Mouse (Mus musculus): ENCODE data around the gene Ksr2. TPM values are rescaled to one million over a fixed set of nuclear protein-coding genes. Genes with fewer than 3 reads are reported as not detected.
A peak's percentile ranks its signal among the peaks of the same experiment; 100 is the strongest.
"Not testable (repeated sequence)": the region's sequence is repeated elsewhere in the genome, so short reads cannot be mapped to it uniquely, and the experiment has no call there.

Ksr2 gene
- total and polyA plus RNA-seq, 2 experiments from 2014 or later, result 6.3 to 12.6 TPM

GRCm38 (mm10) chr5:117620292-117620691 lies 206.5 kb downstream of the Ksr2 start:
- Histone ChIP-seq H3K27me3 (ENCODE audit: insufficient read depth, low read length) (no peaks in the 10 kb centered on the region), H3K9me3 (ENCODE audit: low read length) (no peaks in the 10 kb centered on the region), H3K27ac (no peak overlapping the region), H3K9ac (replicated peaks; ENCODE audit: low read length) (no peak overlapping the region), H3K4me3 (ENCODE audit: low read length) (no peak overlapping the region), H3K36me3 (ENCODE audit: insufficient read depth, low read length) (no peaks in the 10 kb centered on the region), H3K4me1 (ENCODE audit: insufficient read depth, low read length) (no peaks in the 10 kb centered on the region), H3K4me2 (ENCODE audit: low read depth, low read length) (no peak overlapping the region)
- DNase-seq (ENCODE audit: low spot score) (no peak), ATAC-seq (no peak)
- WGBS, result 94% methylated on average over 4 of the region's 4 CpGs
- no peak for TF ChIP-seq CTCF (IDR thresholded peaks at IDR 0.05; ENCODE audit: low read depth)

- no peaks in the 10 kb centered on the region for H3K9me3 ChIP-seq (ENCODE audit: low read length)
- no peak overlapping the region for H3K4me2 ChIP-seq (ENCODE audit: low read depth, low read length)
- no peaks in the 10 kb centered on the region for H3K27me3 ChIP-seq (ENCODE audit: insufficient read depth, low read length)
- ATAC-seq (peak; percentile 49; the same call in 1 of the 2 replicates), DNase-seq (ENCODE audit: low spot score) (peak; percentile 51)
- H3K9ac ChIP-seq (replicated peaks; ENCODE audit: low read length), result no peak overlapping the region
- H3K4me1 ChIP-seq (ENCODE audit: insufficient read depth, low read length), result no peaks in the 10 kb centered on the region
- 29% methylated on average over 12 of the region's 12 CpGs for WGBS
- no peak overlapping the region for H3K27ac ChIP-seq
- no peak overlapping the region for H3K4me3 ChIP-seq (ENCODE audit: low read length)
- no peaks in the 10 kb centered on the region for H3K36me3 ChIP-seq (ENCODE audit: insufficient read depth, low read length)
- TF ChIP-seq CTCF (IDR thresholded peaks at IDR 0.05; ENCODE audit: low read depth), result no peak
Measured at GRCm38 (mm10) chr5:117622221-117622620, 208.4 kb downstream of the Ksr2 start.

GRCm38 (mm10) chr5:117623206-117623605 lies 209.4 kb downstream of the Ksr2 start:
- not testable (repeated sequence) for H3K27me3 ChIP-seq (ENCODE audit: insufficient read depth, low read length); H3K27ac ChIP-seq; H3K36me3 ChIP-seq (ENCODE audit: insufficient read depth, low read length); H3K9ac ChIP-seq (replicated peaks; ENCODE audit: low read length); H3K4me2 ChIP-seq (ENCODE audit: low read depth, low read length); ATAC-seq; DNase-seq (ENCODE audit: low spot score); H3K4me1 ChIP-seq (ENCODE audit: insufficient read depth, low read length); H3K9me3 ChIP-seq (ENCODE audit: low read length); H3K4me3 ChIP-seq (ENCODE audit: low read length)
- WGBS, result 98% methylated on average over 4 of the region's 4 CpGs

GRCm38 (mm10) chr5:117626907-117627306 lies 213.1 kb downstream of the Ksr2 start:
- Histone ChIP-seq H3K4me1 (ENCODE audit: insufficient read depth, low read length) (no peaks in the 10 kb centered on the region), H3K4me3 (ENCODE audit: low read length) (no peak overlapping the region), H3K4me2 (ENCODE audit: low read depth, low read length) (no peak overlapping the region), H3K9ac (replicated peaks; ENCODE audit: low read length) (no peak overlapping the region), H3K9me3 (ENCODE audit: low read length) (no peaks in the 10 kb centered on the region), H3K27me3 (ENCODE audit: insufficient read depth, low read length) (no peaks in the 10 kb centered on the region), H3K27ac (no peak overlapping the region), H3K36me3 (ENCODE audit: insufficient read depth, low read length) (no peaks in the 10 kb centered on the region)
- 14% methylated on average over 4 of the region's 4 CpGs for WGBS
- no peak for TF ChIP-seq CTCF (IDR thresholded peaks at IDR 0.05; ENCODE audit: low read depth)
- no peak; the same call in 1 of the 2 replicates for ATAC-seq
- no peak for DNase-seq (ENCODE audit: low spot score)

GRCm38 (mm10) chr5:117628351-117628750 lies 214.6 kb downstream of the Ksr2 start:
- Histone ChIP-seq H3K36me3 (ENCODE audit: insufficient read depth, low read length) (no peaks in the 10 kb centered on the region), H3K4me2 (ENCODE audit: low read depth, low read length) (no peak overlapping the region), H3K27ac (no peak overlapping the region), H3K27me3 (ENCODE audit: insufficient read depth, low read length) (no peaks in the 10 kb centered on the region), H3K9me3 (ENCODE audit: low read length) (no peaks in the 10 kb centered on the region), H3K4me3 (ENCODE audit: low read length) (no peak overlapping the region), H3K4me1 (ENCODE audit: insufficient read depth, low read length) (no peaks in the 10 kb centered on the region), H3K9ac (replicated peaks; ENCODE audit: low read length) (no peak overlapping the region)
- no peak for ATAC-seq
- TF ChIP-seq CTCF (IDR thresholded peaks at IDR 0.05; ENCODE audit: low read depth), result peak; percentile 57
- DNase-seq (ENCODE audit: low spot score), result peak; percentile 60
- WGBS, result 50% methylated on average over 7 of the region's 7 CpGs

GRCm38 (mm10) chr5:117629570-117629969 lies 215.8 kb downstream of the Ksr2 start:
- DNase-seq (ENCODE audit: low spot score), result no peak
- no peaks in the 10 kb centered on the region for H3K36me3 ChIP-seq (ENCODE audit: insufficient read depth, low read length)
- H3K27ac ChIP-seq, result no peak overlapping the region
- no peaks in the 10 kb centered on the region for H3K27me3 ChIP-seq (ENCODE audit: insufficient read depth, low read length)
- H3K4me3 ChIP-seq (ENCODE audit: low read length), result no peak overlapping the region
- no peaks in the 10 kb centered on the region for H3K4me1 ChIP-seq (ENCODE audit: insufficient read depth, low read length)
- no peak for TF ChIP-seq CTCF (IDR thresholded peaks at IDR 0.05; ENCODE audit: low read depth)
- WGBS, result 83% methylated on average over 14 of the region's 14 CpGs
- no peak for ATAC-seq
- H3K9me3 ChIP-seq (ENCODE audit: low read length), result no peaks in the 10 kb centered on the region
- no peak overlapping the region for H3K4me2 ChIP-seq (ENCODE audit: low read depth, low read length)
- no peak overlapping the region for H3K9ac ChIP-seq (replicated peaks; ENCODE audit: low read length)

- no peaks in the 10 kb centered on the region for H3K27me3 ChIP-seq (ENCODE audit: insufficient read depth, low read length)
- H3K4me3 ChIP-seq (ENCODE audit: low read length), result no peak overlapping the region
- no peak for ATAC-seq
- no peak overlapping the region for H3K9ac ChIP-seq (replicated peaks; ENCODE audit: low read length)
- no peaks in the 10 kb centered on the region for H3K4me1 ChIP-seq (ENCODE audit: insufficient read depth, low read length)
- H3K27ac ChIP-seq, result no peak overlapping the region
- no peak for TF ChIP-seq CTCF (IDR thresholded peaks at IDR 0.05; ENCODE audit: low read depth)
- no peak overlapping the region for H3K4me2 ChIP-seq (ENCODE audit: low read depth, low read length)
- 79% methylated on average over 2 of the region's 2 CpGs for WGBS
- no peak for DNase-seq (ENCODE audit: low spot score)
- H3K36me3 ChIP-seq (ENCODE audit: insufficient read depth, low read length), result no peaks in the 10 kb centered on the region
- no peaks in the 10 kb centered on the region for H3K9me3 ChIP-seq (ENCODE audit: low read length)
Measured at GRCm38 (mm10) chr5:117635211-117635610, 221.4 kb downstream of the Ksr2 start.

Measured in hindbrain, postnatal 0 days (tissue).